Mouse (Mus musculus) adrenal gland, adult 18-20 months (tissue): Measurements from ENCODE around the gene Olfr1248. TPM values are rescaled to one million over a fixed set of nuclear protein-coding genes. Genes with fewer than 3 reads are reported as not detected.
"Not testable (repeated sequence)": the region's sequence is repeated elsewhere in the genome, so short reads cannot be mapped to it uniquely, and the experiment has no call there.

Source experiments
- DNase-seq, 2 experiments: peaks; one replicate each; pipeline ENCODE4 v3.0.0; 2021 to 2022; ENCODE audit warnings: low spot score in 2 of 2
- long read RNA-seq, 2 experiments: library from polyadenylated mRNA; stranded (forward); transcript quantifications; one replicate each; pipeline ENCODE4 v2.0.0; 2021
- total RNA-seq, 2 experiments: library from RNA; stranded (reverse); gene quantifications; 1 replicate in 1 of 2; 2 replicates in 1 of 2; pipeline ENCODE4 v1.2.3; 2021

Gene Olfr1248
- not detected for total RNA-seq
- long read RNA-seq, experiment 1: 0 reads
- long read RNA-seq, experiment 2: 0 reads

GRCm38 (mm10) chr2:89618145-89618544, at the start of gene Olfr1248:
TSS of gene Olfr1248 (minus strand) at chr2:89618245.
- not testable (repeated sequence) for DNase-seq

DNA sequence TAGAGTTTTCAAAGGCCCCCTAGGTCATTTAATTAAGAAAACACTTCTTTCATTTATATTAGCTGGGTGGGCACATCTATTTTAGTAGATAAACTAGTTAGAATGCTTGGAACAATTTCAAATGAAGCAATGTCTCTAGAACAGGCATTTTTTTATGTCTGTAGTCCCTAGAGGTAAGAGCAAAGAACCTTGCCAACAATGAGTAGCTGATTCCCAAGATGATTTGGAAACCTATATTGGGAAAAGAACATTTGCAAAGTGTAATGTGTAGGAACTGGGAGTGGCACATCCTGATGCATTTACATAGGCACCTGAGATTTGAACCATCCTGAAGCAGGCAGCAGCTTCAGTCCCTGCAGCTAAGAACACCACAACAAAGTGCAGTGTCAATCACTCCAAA, 43.3 kb upstream of the Olfr1248 start, which contains the start of gene Olfr1250:
Gene Olfr1250 (minus strand): TSS at position 101 of the 400 bp plus-strand sequence.
- DNase-seq: no peak

- DNase-seq: no peak
Measured at GRCm38 (mm10) chr2:89634883-89635282, 16.8 kb upstream of the Olfr1248 start, which contains the start of gene Olfr1249. TSS of gene Olfr1249 (minus strand) at chr2:89634983.

DNA sequence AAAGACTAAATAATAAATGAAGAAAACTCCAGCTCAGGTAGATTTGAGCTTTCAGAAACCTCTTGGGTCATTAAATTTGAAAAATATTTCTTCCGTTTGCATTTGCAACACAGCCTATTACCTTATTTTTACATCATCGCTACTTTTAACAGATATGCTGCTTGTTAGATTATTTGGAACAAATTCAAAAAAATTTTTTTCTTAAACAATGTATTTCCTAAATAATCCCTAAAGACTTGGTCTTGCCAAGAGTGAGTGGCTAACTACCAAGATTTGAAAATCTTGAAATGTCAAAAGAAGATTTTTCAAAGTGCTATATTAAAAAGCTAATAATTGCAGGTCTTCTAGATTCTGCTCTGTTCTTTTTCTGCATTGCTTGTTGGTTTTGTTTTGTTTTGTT, 4.0 kb downstream of the Olfr1248 start, which contains the start of gene Olfr1247:
Gene Olfr1247 (minus strand): TSS at position 101 of the 400 bp plus-strand sequence.
- no peak for DNase-seq

DNA sequence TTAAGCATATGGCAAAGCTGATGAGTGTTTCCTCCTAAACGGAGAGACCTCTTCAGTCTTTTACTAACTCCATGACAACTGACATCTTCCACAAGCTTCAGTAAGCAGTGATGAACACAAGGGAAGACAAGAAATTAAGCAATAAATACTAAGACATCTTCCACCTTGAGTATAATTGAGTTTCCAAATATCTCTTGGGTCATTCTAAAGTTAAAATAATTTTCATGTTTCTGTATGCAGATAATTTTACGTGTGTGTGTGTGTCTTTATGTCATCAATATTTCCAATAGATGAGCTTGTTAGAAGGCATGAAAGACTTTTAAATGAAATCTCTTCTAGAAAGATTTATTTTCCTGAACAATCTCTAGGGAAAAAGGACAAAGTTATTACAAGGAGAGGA, 25.0 kb downstream of the Olfr1248 start, which contains the start of gene Olfr1246:
Gene Olfr1246 (minus strand): TSS at position 101 of the 400 bp plus-strand sequence.
- DNase-seq: no peak

GRCm38 (mm10) chr2:89578347-89578746, 39.7 kb downstream of the Olfr1248 start, which contains the start of gene Olfr1245:
TSS of gene Olfr1245 (minus strand) at chr2:89578447.
- DNase-seq: no peak

Other genes starting within 250 kb of the Olfr1248 start
- not detected for gene Olfr1238, start 208.6 kb downstream of the Olfr1248 start, total RNA-seq
- gene Olfr1239, start 197.8 kb downstream of the Olfr1248 start, total RNA-seq: not detected
- gene Olfr1240, start 175.2 kb downstream of the Olfr1248 start, total RNA-seq: not detected
- not detected for gene Olfr1241, start 131.1 kb downstream of the Olfr1248 start, total RNA-seq
- not detected for gene Olfr1242, start 119.9 kb downstream of the Olfr1248 start, total RNA-seq
- not detected for gene Olfr1243, start 86.8 kb downstream of the Olfr1248 start, total RNA-seq
- not detected for gene Olfr1245, start 39.8 kb downstream of the Olfr1248 start, total RNA-seq
- not detected for gene Olfr1246, start 25.1 kb downstream of the Olfr1248 start, total RNA-seq
- not detected for gene Olfr1247, start 4.1 kb downstream of the Olfr1248 start, total RNA-seq
- not detected for gene Olfr1249, start 16.7 kb upstream of the Olfr1248 start, total RNA-seq
- not detected for gene Olfr1250, start 43.2 kb upstream of the Olfr1248 start, total RNA-seq
- not detected for gene Olfr1251, start 53.7 kb upstream of the Olfr1248 start, total RNA-seq
- not detected for gene Olfr1252, start 106.8 kb upstream of the Olfr1248 start, total RNA-seq
- not detected for gene Olfr1253, start 138.8 kb upstream of the Olfr1248 start, total RNA-seq
- gene Olfr1254, start 175.4 kb upstream of the Olfr1248 start, total RNA-seq: not detected
- gene Olfr1255, start 193.8 kb upstream of the Olfr1248 start, total RNA-seq: not detected
- not detected for gene Olfr1256, start 223.3 kb upstream of the Olfr1248 start, total RNA-seq
- gene Olfr48, start 230.0 kb upstream of the Olfr1248 start, total RNA-seq: not detected